Mouse (Mus musculus) MEL (cell line): ENCODE measurements at regions not wholly inside any gene's neighbourhood (a gene's known extent, or its start where the extent isn't known, plus 50 kb on each side); places are given as distances from the start of the nearest gene placed in this dataset.
"Not testable (repeated sequence)": the region's sequence is repeated elsewhere in the genome, so short reads cannot be mapped to it uniquely, and the experiment has no call there.

ENCODE experiments used
- DNase-seq: peaks from one replicate; pipeline ENCODE4 v3.0.0; 2011; ENCODE audit warnings: low read depth, low spot score
- H3K27ac ChIP-seq: 2 replicates; pipeline ENCODE4 v1.5.1; 2012; ENCODE audit warnings: low read depth, mild to moderate bottlenecking, control low read depth, low read length, moderate library complexity; ENCODE audit not compliant: control insufficient read depth
- H3K27me3 ChIP-seq, 2 experiments: fragments of 150-350 bp in 1 of 2; sonication (generic) in 1 of 2; 2 replicates each; pipeline ENCODE4 v1.6.1; 2012; ENCODE audit warnings: low read length in 2 of 2, mild to moderate bottlenecking in 2 of 2, improper control_type of control experiment in 1 of 2, moderate library complexity in 1 of 2; ENCODE audit not compliant: insufficient read depth in 2 of 2, control insufficient read depth in 1 of 2
- H3K36me3 ChIP-seq, 2 experiments: 2 replicates each; pipeline ENCODE4 v1.6.1; 2012 to 2014; ENCODE audit warnings: low read length in 2 of 2, improper control_type of control experiment in 1 of 2, inconsistent platforms in 1 of 2, mild to moderate bottlenecking in 1 of 2; ENCODE audit not compliant: insufficient read depth in 2 of 2, control insufficient read depth in 1 of 2
- H3K4me1 ChIP-seq, 2 experiments: fragments of 150-350 bp in 1 of 2; sonication (generic) in 1 of 2; 2 replicates each; pipeline ENCODE4 v1.6.1; 2012; ENCODE audit warnings: low read length in 2 of 2, improper control_type of control experiment in 1 of 2, mild to moderate bottlenecking in 1 of 2; ENCODE audit not compliant: insufficient read depth in 2 of 2, control insufficient read depth in 1 of 2
- H3K4me3 ChIP-seq, 2 experiments: fragments of 150-350 bp in 1 of 2; sonication (generic) in 1 of 2; 2 replicates each; pipeline ENCODE4 v1.5.1; 2012; ENCODE audit warnings: low read depth in 2 of 2, low read length in 2 of 2, mild to moderate bottlenecking in 2 of 2, moderate library complexity in 2 of 2, control low read depth in 1 of 2, improper control_type of control experiment in 1 of 2; ENCODE audit not compliant: control insufficient read depth in 1 of 2, insufficient read depth in 1 of 2
- H3K79me2 ChIP-seq: 2 replicates; pipeline ENCODE4 v1.6.1; 2012; ENCODE audit warnings: mild to moderate bottlenecking, low read length, moderate library complexity; ENCODE audit not compliant: control insufficient read depth, poor library complexity, insufficient read depth
- H3K9ac ChIP-seq: 2 replicates; pipeline ENCODE4 v1.6.1; 2012; ENCODE audit warnings: low read depth, mild to moderate bottlenecking, control low read depth, low read length, moderate library complexity; ENCODE audit not compliant: control insufficient read depth, poor library complexity, severe bottlenecking
- H3K9me3 ChIP-seq: fragments of 150-350 bp; sonication (generic); replicated peaks from 2 replicates; pipeline ENCODE4 v1.6.1; 2012; ENCODE audit warnings: mild to moderate bottlenecking, low read length, improper control_type of control experiment, moderate library complexity; ENCODE audit not compliant: insufficient read depth
- CTCF ChIP-seq, 3 experiments: IDR thresholded peaks in 2 of 3; conservative IDR thresholded peaks in 1 of 3; 2 replicates each; pipeline ENCODE4 v1.5.1; 2011 to 2012; ENCODE audit warnings: low read length in 3 of 3, low read depth in 2 of 3, mild to moderate bottlenecking in 2 of 3, improper control_type of control experiment in 1 of 3, inconsistent platforms in 1 of 3, mixed read lengths in 1 of 3, moderate library complexity in 1 of 3; ENCODE audit not compliant: control insufficient read depth in 1 of 3, insufficient read depth in 1 of 3, poor library complexity in 1 of 3, severe bottlenecking in 1 of 3
- GATA1 ChIP-seq: IDR thresholded peaks from 2 replicates; pipeline ENCODE4 v1.6.1; 2011; ENCODE audit warnings: low read depth, low read length, improper control_type of control experiment
- JUND ChIP-seq: IDR thresholded peaks from 2 replicates; pipeline ENCODE4 v1.6.1; 2011; ENCODE audit warnings: low read depth, mild to moderate bottlenecking, improper control_type of control experiment, low read length
- MAZ ChIP-seq: IDR thresholded peaks from 2 replicates; pipeline ENCODE4 v1.6.1; 2012; ENCODE audit warnings: low read depth, mild to moderate bottlenecking, inconsistent platforms, low read length, improper control_type of control experiment
- MYB ChIP-seq: IDR thresholded peaks from 2 replicates; pipeline ENCODE4 v1.6.1; 2011; ENCODE audit warnings: mild to moderate bottlenecking, low read depth, low read length, improper control_type of control experiment
- POLR2A ChIP-seq, 2 experiments: IDR thresholded peaks; 2 replicates each; pipeline ENCODE4 v1.6.1; 2011 to 2012; ENCODE audit warnings: low read length in 2 of 2, mild to moderate bottlenecking in 2 of 2, control low read depth in 1 of 2, improper control_type of control experiment in 1 of 2, low read depth in 1 of 2, moderate library complexity in 1 of 2; ENCODE audit not compliant: control insufficient read depth in 1 of 2, insufficient read depth in 1 of 2, poor library complexity in 1 of 2
- POLR2AphosphoS2 ChIP-seq: IDR thresholded peaks from 2 replicates; pipeline ENCODE4 v1.6.1; 2011; ENCODE audit warnings: low read length, improper control_type of control experiment
- SIN3A ChIP-seq: IDR thresholded peaks from 2 replicates; pipeline ENCODE4 v1.6.1; 2012; ENCODE audit warnings: low read length, improper control_type of control experiment, inconsistent platforms
- TAL1 ChIP-seq: IDR thresholded peaks from 2 replicates; pipeline ENCODE4 v1.6.1; 2012; ENCODE audit warnings: mild to moderate bottlenecking, inconsistent platforms, low read length, moderate library complexity, mixed read lengths
- USF1 ChIP-seq: IDR thresholded peaks from 2 replicates; pipeline ENCODE4 v1.6.1; 2014; ENCODE audit warnings: low read depth, mild to moderate bottlenecking, inconsistent platforms, low read length, improper control_type of control experiment, moderate library complexity
- ZC3H11A ChIP-seq: IDR thresholded peaks from 2 replicates; pipeline ENCODE4 v1.6.1; 2012; ENCODE audit warnings: low read depth, mild to moderate bottlenecking, inconsistent platforms, low read length, improper control_type of control experiment
- ZKSCAN1 ChIP-seq: IDR thresholded peaks from 2 replicates; pipeline ENCODE4 v1.6.1; 2012; ENCODE audit warnings: low read depth, mild to moderate bottlenecking, inconsistent platforms, low read length, improper control_type of control experiment, moderate library complexity
- ZNF384 ChIP-seq: IDR thresholded peaks from 2 replicates; pipeline ENCODE4 v1.6.1; 2012; ENCODE audit warnings: low read depth, mild to moderate bottlenecking, inconsistent platforms, low read length, improper control_type of control experiment

DNA sequence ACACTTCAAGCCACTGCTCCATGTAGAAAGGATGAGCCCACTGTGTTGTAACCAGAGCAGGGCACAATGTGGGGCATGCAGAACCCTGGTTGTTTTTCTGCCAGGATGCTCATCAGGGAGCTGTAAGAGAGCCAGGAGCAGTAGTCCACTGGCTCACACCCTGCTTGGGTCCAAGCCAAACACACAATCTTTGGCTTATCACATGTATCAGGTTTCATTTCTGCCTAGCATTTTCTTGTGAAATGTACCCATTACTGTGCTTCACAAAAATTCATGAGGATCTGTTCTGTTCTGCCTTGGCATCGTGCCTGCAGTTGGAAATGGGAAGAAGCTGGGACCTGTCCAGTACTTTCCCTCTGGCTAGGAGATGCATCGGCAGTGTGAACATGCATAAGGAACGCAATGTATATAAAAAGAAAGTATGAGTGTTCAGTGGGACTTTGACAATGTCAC is 491.6 kb upstream of the Igfbp3 start:
- DNase-seq = no peak
- Histone ChIP-seq H3K4me1 (no peaks in the 10 kb centered on the region), H3K9me3 (no peaks in the 10 kb centered on the region), H3K36me3 (no peaks in the 10 kb centered on the region), H3K27me3 (no peaks in the 10 kb centered on the region), H3K27ac (no peak overlapping the region), H3K9ac (no peak overlapping the region), H3K79me2 (no peaks in the 10 kb centered on the region), H3K4me3 (no peak overlapping the region)
- TF ChIP-seq ZC3H11A (no peak), MAZ (no peak), ZNF384 (no peak), POLR2AphosphoS2 (no peak), CTCF (IDR thresholded peaks at IDR 0.05 in 2 of 3, conservative IDR thresholded peaks at IDR 0.05 in 1 of 3; ENCODE audit: control insufficient read depth in 1 of 3, insufficient read depth in 1 of 3, low read depth in 2 of 3, low read length in 3 of 3, poor library complexity in 1 of 3, severe bottlenecking in 1 of 3) (no peak), ZKSCAN1 (no peak), MYB (no peak)

DNA sequence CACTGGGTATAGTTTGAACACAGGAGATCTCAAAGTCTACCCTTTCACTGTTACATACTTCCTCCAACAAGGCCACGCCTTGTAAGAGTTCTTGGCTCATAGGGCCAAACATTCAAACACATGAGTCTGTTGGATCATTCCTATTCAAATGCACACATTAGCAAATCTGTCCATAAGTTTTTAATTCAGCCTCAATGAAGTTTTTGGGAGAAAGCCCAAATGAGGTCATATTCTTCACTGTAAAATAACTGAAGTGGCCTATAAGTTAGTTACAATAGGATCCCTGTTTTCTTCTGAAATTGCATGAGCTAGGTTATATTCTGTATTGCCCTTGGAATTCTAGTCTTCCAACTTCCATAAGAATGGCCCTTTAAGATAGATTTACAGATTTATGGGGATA is 483.9 kb upstream of the Igfbp3 start:
- TF ChIP-seq SIN3A = no peak
- no peak for TF ChIP-seq JUND
- TF ChIP-seq MAZ = no peak
- no peak for TF ChIP-seq MYB
- TF ChIP-seq TAL1 = no peak
- TF ChIP-seq USF1 = no peak
- no peak for TF ChIP-seq GATA1
- no peak for TF ChIP-seq POLR2A (IDR thresholded peaks at IDR 0.05; ENCODE audit: control insufficient read depth in 1 of 2, insufficient read depth in 1 of 2, low read depth in 1 of 2, low read length in 2 of 2, poor library complexity in 1 of 2)
- H3K79me2 ChIP-seq = no peaks in the 10 kb centered on the region
- H3K36me3 ChIP-seq = no peaks in the 10 kb centered on the region
- no peaks in the 10 kb centered on the region for H3K27me3 ChIP-seq
- no peak overlapping the region for H3K4me3 ChIP-seq
- H3K9ac ChIP-seq = no peak overlapping the region
- H3K9me3 ChIP-seq = no peaks in the 10 kb centered on the region; the same call in 1 of the 2 replicates
- no peaks in the 10 kb centered on the region for H3K4me1 ChIP-seq
- no peak for DNase-seq
- H3K27ac ChIP-seq = no peak overlapping the region

DNA sequence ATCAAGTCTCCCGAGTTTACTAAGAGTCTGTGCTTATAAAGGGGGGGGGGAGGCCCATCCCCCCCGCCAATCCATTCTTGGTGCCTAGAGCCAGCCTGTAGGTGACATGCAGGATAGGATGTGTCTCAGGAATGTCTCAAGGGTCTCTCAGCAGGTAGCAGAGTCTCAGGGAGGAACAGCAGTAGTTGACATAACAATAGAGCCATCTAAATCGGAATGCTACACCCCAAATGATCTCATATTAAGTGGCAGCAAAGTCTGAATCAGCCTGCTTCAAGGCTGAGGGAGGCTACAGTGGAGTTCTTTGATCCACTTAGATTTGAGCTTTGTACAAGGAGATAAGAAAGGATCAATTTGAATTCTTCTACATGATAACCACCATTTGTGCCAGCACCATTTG is 476.0 kb upstream of the Igfbp3 start:
- H3K4me1 ChIP-seq, H3K36me3 ChIP-seq, H3K27ac ChIP-seq: not testable (repeated sequence)

More for the DNA sequence above, 476.0 kb upstream of the Igfbp3 start:
- H3K9me3 ChIP-seq, H3K79me2 ChIP-seq, H3K4me3 ChIP-seq, H3K9ac ChIP-seq, H3K27me3 ChIP-seq, DNase-seq: not testable (repeated sequence)
